Mouse (Mus musculus) cerebellum, adult 2 months (tissue): ENCODE data around the gene Ear14.

Experiments
- CTCF ChIP-seq: fragments of 200-500 bp; IDR thresholded peaks from 2 replicates; pipeline ENCODE4 v1.5.1; 2011; ENCODE audit warnings: low read depth, mild to moderate bottlenecking, control low read depth, low read length, moderate library complexity, borderline replicate concordance; ENCODE audit not compliant: insufficient read depth
- POLR2A ChIP-seq: fragments of 200-500 bp; IDR thresholded peaks from 2 replicates; pipeline ENCODE4 v1.6.1; 2011; ENCODE audit warnings: low read length, control low read depth, borderline replicate concordance; ENCODE audit not compliant: insufficient read depth

DNA sequence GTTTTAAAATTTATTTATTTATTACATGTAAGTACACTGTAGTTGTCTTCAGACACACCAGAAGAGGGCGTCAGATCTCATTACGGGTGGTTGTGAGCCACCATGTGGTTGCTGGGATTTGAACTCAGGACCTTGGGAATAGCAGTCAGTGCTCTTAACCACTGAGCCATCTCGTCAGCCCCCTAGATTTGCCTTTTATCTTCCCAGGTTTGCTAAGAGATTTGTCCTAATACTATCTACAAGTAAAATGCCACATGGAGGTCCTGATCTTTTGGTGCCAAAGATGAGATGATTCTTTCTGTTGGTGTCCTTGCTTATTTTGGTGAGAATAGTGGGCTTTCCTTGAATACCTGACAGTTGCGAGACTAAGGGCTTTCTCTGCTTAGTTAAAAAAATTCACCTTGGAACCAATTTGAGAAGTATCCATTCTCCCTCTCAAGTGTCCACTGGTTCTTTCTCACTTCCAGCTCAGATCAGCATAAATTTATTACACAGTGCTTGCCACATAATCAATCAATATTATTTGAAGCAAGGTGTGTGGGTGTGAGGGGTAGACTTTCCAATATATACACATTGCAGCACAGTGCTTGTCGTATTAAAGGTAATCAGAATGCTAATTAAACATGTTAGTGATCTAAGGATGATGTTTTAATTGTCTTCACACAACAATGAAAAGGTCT is 47.0 kb upstream of the Ear14 start:
- TF ChIP-seq CTCF (no peak), POLR2A (no peak)
